Mouse (Mus musculus): ENCODE results near the gene Whrn.

Whrn gene

DNA sequence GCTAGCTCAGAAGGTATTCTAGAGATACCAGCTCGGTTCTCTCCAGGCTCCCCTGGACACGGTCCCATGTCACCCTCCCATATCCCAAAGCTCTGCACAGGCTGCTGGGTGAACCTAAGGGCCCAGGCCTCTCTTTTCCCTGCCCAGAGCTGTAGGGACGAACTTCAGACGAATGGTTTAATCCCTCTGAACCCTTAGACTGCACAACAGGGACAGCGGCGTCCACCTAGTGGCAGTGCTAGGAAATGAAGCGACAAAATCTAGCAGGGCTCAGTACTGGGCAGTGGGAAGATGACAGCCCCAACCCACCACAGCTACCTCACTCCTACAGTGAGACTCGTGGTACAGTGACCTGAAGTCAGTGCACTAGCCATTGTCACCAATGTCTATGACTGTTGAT, 87.1 kb downstream of the Whrn start:
- in situ Hi-C loops (cut with MboI), result loop anchor here (25.0 kb wide), 1 partner anchor 529 kb away; no protein-coding TSS in a partner anchor

DNA sequence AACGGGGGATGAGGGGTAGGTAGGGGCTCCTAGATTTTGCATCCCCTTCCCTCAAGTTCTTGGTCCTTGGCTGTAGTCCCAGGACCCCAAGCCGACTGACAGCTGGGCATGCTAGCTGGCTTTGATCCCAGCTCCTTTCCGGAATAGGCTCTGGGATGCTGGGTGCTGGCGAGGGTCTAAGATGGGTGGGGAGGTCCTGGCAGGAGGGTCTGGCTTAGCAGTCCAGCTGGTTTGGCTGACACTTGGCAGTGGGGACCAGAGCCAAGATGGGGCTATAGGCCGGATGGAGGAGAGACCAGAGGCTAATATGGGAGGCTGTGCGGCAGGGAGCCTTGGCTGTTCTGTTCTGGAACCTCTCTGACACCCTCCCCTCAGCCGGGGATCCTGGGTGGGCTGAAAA, 87.5 kb downstream of the Whrn start:
- in situ Hi-C loops (cut with MboI), result loop anchor here (25.0 kb wide), 1 partner anchor 529 kb away; no protein-coding TSS in a partner anchor

DNA sequence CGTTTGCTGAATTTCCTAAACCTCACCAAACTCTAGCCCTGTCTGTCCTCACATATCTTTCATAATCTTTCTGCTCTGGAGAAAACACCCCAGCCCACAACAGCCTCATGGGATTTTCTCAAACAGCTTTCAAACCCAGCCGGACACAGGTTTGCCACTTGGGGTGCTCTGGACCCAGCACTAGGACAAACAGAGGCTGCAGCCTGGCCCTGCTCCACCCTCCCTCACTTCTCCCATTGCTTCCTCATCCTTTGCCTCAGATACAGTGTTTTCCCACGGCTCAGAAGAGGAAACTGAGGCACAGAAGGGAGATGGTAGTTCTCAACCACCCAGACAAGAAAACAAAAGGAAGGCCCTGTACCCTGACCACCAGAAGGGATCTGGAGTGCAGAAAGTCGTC, 90.1 kb downstream of the Whrn start:
- in situ Hi-C loops (cut with MboI), result loop anchor here (25.0 kb wide), 1 partner anchor 532 kb away; no protein-coding TSS in a partner anchor

DNA sequence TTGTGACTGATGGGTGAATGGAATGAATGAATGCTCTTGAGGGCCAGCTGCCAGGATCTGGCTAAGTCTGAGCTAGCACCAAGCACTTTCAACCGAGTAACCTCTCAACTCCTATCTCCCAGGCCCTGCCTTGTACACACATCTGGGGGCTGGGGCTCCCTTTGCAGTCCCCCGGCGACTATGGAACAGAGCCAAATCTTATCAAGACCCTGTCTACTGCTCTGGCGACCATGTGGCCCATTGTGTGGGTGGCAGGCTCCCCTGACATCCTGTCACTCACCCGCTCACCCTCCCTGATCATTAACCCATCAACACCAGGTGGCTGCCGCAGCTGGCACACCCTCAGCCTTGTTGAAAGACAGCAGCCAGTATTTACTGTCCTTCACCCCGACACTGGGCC, 90.7 kb downstream of the Whrn start:
- in situ Hi-C loops (cut with MboI), result loop anchor here (25.0 kb wide), 1 partner anchor 532 kb away; no protein-coding TSS in a partner anchor

DNA sequence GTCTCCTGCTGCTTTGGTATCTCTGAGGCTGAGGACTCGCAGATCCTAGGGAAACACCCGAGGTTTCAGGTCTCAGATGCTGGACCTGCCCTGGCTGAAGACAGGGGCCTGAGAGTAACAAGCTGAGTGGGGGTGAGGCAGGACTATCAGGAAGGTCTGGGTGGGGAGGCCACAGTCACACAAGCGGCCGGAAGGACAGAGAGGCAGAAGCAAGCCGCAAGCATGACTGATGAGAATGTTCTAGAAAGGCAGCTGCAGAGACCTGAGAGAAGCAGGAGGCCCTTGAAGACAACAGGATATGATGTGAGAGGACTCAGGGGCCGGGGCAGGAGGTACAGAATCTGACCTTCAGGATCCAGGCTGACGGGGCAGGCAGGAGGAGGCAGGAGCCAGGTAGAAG, 91.6 kb downstream of the Whrn start:
- in situ Hi-C loops (cut with MboI), result loop anchor here (5.0 to 25.0 kb wide), 2 partner anchors 37 to 533 kb away; no protein-coding TSS in a partner anchor

DNA sequence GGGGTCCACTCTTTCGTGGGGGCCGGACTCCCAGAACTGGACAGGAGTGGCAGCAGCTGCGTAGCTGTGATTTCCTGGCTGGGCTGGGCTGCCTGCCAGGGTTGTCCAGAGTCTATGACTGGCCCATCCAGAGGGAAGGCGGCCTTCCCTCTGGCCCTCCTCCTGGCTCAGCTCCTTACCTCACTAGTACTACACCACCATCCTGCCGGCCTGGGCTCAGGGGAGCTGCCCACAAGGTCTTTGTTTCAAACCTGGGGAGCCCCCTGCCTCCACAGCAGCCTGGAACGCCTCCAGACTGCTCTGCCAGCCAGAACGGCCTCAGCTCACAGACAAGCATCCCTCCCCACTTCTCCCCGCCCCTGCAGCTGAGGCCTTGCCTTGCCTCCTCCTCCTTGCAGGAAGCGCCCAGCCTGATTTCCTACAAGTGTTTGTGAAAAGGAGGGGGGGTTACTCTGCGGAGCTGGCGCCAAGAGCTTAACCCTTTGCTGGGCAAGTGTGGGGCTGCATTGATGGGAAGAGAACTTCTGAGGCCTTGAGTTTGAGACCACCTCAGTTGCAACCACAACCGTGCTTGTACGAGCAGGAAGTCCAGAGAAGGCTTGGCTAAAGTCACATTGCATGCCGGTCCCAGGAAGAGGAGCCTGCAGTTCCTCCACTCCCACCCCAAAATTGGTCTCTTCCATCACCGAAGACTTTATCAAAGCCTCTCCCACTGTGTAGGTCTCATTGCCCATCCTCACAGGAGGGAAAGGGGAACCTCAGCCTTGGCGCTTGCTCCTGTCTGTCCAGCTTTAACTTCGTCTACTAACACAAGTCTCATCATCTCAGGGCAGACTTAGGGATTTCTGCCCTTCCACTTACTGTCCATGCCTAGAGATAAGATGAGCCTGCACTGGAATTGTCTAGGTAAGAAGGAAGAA, 92.5 kb downstream of the Whrn start, which contains the start of gene Akna:
Gene Akna (minus strand): TSS at position 315 of the 920 bp plus-strand sequence.
- in situ Hi-C loops (cut with MboI), result loop anchor here (5.0 to 25.0 kb wide), 2 partner anchors 36 to 534 kb away; no protein-coding TSS in a partner anchor

DNA sequence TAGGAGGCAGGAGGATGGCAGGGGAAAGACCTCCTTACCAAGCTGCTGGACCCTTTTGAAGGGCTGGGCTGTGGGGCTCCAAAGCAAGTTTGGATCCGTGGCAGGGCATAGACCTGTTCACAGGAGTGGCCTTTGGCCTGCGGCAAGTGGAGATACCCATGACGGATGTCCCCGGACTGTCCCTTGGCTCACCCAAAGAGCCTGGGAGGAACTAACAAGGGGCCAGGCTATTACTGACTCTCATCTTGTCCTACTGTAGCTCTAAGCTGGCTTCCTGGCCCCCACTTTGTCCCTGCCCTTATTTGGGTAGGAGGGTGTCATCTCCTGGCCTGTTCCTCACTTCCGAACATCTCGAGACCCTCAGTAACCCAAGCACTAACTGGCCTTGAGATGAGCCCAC, 93.2 kb downstream of the Whrn start:
- in situ Hi-C loops (cut with MboI), result loop anchor here (5.0 to 25.0 kb wide), 2 partner anchors 35 to 535 kb away; no protein-coding TSS in a partner anchor

DNA sequence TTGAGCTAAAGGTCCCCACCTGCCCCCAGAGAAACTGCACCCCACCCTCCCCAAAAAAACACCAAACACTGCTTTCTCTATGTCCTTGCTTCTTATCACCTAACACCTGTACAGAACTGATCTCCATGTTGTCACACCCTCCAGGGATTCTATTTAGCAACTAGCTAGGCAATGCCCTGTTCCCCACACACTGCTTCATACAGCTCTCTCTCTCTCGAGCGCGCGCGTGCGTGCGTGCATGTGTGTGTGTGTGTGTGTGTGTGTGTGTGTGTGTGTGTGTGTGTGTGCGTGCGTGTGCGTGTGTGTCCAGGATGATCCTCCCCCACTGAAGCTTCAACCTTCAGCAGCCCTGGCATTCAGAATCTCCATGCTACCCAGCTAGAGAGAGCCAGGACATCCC, 93.7 kb downstream of the Whrn start:
- in situ Hi-C loops (cut with MboI), result loop anchor here (5.0 to 25.0 kb wide), 2 partner anchors 35 to 535 kb away; no protein-coding TSS in a partner anchor

DNA sequence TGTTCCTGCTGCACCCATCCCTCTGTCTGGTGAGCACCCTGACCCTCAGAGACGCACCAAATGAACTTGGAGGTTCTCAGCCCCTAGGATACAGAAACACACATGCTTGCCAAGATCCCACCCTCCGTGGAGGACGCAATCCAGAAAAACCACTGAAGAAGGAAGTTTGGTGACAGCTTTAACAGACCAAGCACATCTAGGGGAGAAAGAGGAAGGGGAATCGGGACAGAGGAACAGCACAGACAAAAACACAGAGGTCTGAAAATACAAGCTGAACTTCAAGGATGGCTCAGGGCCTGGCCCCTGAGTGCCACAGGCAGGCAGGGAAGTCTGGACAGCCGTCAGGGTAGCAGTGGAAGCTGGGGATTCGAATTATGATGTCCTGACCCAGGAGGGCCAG, 94.2 kb downstream of the Whrn start:
- in situ Hi-C loops (cut with MboI), result loop anchor here (5.0 to 25.0 kb wide), 2 partner anchors 34 to 536 kb away; no protein-coding TSS in a partner anchor

DNA sequence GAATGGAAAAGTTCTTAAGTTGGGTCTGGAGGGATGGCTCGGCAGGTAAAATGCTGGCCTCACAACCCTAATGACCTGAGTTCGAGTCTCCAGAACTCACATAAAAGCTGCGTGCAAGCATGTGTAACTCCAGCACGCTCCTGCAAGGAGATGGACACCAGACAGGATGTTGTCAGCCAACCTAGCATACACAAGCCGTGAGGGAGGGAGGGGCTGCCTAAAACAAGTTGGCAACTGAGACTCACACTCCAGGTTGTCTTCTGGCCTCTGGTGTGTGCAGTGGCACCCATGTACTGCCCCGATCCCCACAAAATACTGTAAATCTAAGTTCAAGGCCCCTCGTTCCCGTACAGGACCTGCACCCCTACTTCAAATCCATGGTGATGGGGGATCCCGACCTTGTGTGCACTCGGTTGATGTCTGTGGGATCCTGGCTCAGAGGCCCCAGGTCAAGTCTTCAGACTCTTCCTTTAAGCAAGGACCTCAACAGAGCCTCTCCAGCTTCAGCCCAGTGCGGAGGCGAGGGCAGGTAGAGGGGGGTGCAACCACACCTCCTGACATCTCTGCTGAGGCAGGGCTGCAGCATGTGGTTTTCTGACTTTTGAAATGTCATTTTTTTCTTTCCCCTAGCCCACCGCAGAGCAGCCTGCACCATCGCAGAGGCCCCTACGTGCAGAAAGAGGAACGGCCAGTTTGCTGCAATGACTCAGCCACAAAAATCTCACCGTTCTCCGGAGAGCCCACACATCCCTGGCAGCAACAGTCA, 95.1 kb downstream of the Whrn start:
- in situ Hi-C loops (cut with MboI), result loop anchor here (5.0 to 25.0 kb wide), 2 partner anchors 33 to 537 kb away; no protein-coding TSS in a partner anchor

DNA sequence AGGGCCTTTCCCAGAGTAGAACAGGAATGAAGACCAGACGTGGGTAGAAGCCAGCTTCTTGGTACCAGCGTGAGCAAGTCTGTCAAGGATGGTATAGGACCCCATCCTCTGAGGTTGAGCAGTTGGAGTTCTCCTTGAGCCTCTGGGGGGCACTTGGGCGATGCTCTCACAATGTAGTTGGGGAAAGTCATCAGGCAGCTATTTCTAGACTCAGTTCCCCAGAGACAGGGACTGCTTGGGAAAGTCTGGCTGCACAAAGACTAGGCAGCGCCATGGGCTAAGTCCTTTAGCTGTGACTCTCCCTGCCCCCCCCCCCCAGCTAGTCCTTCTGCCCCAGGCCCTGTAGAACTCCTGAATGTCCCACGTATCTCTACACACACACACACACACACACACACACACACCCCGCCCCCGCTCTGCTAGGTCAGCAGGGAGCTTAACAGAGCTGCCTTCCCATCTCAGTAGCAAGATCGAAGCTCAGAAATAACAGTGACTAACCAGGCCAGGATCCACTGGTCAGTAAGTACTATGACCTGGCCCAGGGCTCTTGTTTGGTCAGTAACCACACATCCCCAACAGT, 96.0 kb downstream of the Whrn start:
- in situ Hi-C loops (cut with MboI), result loop anchor here (5.0 to 25.0 kb wide), 2 partner anchors 32 to 538 kb away; no protein-coding TSS in a partner anchor

DNA sequence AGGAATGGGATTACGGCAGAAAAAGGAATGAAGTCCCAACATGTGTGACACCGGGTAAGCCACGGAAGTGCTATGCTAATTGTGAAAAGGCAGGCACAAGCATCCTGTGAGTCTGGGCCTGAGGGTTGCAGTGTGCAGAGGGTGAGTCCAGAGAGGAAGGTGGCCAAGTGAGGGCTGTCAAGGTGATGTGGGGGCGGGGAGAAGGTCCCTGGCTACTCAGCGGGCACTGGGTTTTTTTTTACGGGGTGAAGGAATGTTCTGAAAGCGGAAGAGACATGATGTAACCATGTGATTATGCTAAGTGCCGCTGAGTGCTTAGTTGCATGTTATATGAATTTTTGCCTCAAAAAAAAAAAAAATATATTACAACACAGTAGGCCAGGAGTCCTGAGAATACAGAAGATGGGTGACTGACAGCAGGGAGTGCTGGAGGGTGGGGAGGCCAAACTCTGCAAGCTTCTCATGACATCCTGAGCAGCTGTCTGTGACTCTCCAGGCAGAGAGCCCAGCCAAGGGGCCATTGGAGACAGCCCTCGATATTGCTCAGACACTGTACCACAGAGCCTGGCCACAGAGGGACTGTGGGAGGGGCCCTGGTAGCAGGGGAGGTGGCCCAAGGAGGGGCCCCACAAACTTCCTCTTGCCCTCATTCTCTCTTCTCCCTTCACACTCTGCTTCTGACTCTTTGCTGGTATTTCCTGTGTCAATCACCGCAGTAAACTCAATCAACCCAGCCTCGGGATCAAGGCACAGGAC, 96.8 kb downstream of the Whrn start:
- in situ Hi-C loops (cut with MboI), result no loop called here

DNA sequence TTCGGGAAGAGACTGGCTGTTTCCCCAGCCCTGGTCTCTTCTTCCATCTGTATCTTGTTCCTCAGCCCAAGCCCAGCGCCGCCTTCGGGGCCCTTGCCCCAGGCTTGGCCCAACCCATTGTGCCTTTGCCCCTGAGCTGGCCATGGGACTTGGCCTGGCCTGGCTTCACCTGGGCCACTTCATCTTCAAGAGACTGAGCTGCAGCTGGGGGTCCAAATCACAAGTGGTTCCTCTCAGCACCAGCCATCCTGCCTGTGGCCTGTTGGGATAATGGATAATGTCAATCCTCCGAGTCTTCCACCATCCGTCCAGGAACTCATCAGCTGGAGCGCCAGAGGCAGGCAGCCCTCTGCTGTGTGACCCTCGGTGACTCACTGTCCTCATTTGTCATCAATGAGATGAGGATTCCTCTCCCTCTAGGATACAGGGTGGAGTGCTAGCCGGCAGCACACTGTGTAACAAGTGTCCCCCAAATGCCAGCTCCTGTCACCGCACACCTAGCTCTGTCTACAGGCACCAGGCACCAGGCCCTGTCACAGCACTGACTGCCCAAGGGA, 97.7 kb downstream of the Whrn start:
- in situ Hi-C loops (cut with MboI), result no loop called here

DNA sequence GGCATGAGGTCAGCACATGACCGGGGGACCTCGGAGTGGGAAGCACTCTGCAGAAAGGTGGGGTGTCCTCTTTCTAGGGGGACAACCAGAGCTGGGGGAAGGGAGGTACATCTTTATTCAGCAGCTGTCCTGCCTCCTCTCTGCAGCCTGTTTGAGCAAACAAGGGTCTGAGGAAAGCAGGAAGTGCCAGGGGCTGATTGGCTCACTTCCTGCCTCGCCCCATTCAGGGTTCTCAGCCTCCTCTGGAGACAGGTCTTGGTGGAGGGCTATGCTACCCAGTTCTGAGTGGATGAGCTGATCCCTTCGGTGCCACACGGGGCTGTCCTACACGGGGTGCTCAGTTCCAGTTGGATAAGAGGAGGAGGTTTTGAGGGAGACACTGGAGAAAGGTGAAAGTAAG, 104.5 kb downstream of the Whrn start:
- in situ Hi-C loops (cut with MboI), result no loop called here

DNA sequence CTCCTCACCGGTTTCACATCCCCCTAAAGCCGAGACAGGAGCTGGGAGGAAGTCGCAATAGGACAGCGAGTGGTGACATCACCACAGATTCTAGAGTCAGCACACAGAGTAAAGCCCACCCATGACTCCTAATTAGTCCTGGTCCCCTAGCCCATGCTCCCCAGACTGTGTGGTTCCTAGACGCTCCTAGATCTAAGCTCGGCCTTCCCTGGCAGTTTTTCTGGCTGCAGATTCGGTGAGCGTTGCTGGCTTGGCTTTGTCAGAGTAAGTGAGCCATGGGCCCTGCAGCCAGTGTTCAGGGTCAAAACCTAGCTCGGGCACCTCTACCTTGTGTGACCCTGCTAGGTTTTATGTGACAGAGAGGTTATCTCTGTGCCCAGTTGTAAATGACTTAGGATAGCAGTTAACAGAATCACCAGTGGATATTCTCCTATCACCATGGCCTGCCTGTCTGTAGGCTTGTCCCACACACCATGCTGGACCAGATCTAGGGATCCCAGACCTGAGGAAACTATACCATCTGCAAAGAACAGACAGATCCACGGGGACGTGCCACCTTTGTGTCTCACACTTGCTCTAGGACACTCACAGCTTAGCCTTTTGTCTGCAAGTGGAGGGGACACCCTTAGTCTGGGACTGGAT, 105.8 kb downstream of the Whrn start:
- in situ Hi-C loops (cut with MboI), result no loop called here

DNA sequence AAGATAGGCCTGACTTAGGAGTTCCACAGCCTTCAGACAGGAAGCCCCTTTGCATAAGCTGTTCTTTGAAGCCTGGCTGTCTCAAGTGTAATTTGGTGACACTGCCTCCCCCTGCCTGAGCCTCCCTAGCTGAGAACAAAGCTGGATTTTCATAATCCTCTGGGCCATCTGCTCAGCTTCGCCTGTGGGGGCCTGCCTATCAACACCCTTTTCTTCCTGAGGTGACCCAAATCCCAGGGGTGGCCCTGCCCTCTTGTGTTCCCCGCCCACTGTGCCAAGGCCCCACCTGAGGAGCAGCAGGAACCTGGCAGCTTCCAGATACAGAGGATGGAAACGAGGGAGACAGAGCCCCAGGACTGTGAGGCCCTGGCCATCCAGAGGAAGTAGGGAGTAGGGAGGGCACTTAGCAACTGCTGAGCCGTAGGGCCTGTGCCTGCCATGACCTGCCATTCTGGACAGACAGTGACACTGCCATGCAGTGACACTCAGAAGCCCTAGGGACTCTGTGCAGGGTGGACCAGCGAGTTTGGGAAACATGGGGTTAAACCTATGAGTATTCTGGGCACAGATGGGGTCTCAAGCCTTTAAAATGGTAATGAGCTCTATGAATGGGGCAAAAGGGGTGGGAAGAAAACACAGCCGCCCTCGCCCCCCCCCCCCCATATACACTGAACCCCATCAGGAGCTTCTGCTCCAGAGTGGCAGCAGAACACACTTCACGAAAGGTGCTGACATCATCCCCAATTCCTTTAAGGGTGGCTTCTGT, 106.5 kb downstream of the Whrn start:
- in situ Hi-C loops (cut with MboI), result no loop called here

DNA sequence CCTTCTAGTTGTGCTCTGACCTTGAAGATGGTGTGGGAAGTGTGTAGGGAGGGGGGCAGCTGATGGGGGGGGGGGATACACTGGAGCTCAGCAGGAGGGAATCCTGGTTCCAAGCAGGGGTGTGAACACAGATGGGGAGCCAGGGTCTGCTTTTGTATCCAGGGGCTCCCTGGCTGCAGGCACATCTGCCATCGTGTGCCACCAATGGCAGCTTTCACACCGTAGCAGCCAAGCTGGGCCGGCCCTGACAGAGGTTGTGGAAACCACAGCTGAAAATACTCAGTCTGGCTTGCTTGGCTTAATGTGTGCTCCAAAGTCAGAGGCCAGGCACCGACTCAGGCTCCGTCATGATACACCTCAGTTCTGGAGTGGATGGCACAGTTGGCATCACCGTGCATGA, 107.8 kb downstream of the Whrn start:
- in situ Hi-C loops (cut with MboI), result no loop called here

DNA sequence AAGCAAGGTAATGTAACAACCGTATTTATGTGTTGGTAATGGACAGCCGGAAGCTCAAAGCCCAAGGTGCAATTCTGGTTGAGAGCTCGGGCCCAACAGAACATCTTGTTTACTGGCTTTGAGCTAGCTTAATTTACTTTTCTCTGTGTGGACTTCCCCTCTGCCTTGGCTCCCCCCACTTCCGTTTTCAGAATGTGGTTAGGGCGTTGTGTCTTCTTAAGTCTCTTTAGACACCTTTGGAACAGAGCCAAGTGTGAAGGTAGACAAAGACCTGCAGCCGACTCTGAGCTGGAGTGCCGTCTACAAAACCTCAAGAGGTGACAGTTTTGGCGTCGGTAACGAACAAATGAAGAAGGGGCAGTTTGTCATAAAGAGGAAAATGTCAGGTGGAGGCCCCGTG, 110.0 kb downstream of the Whrn start:
- in situ Hi-C loops (cut with MboI), result no loop called here

DNA sequence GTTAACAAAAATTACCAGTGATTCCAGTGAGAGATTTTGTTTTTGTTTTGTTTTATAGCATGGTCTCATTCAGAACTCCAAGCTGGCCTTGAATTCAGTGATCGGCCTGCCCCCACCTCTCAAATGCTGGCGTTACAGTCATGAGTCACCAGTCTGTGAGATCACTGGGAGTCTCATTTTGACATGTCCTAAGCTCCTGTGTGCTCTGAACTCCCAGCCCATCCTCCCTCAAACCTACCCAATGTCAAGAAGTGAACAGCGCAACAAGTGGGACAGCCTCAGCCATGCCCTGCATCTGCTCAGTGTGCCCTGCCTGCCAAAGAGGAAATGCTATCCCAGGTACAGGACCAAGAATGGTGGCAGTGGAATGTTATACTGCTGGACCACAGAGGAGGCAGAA, 110.5 kb downstream of the Whrn start:
- in situ Hi-C loops (cut with MboI), result no loop called here
